Mouse (Mus musculus) neutrophil, adult 83 days (primary cell): Measurements from ENCODE around the gene Sox1. TPM values are rescaled to one million over a fixed set of nuclear protein-coding genes. Genes with fewer than 3 reads are reported as not detected.

Experiments used
- total RNA-seq, 2 experiments: library from RNA; stranded (reverse); gene quantifications; one replicate each; pipeline ENCODE4 v1.2.4; 2023

Gene Sox1
- not detected for total RNA-seq

DNA sequence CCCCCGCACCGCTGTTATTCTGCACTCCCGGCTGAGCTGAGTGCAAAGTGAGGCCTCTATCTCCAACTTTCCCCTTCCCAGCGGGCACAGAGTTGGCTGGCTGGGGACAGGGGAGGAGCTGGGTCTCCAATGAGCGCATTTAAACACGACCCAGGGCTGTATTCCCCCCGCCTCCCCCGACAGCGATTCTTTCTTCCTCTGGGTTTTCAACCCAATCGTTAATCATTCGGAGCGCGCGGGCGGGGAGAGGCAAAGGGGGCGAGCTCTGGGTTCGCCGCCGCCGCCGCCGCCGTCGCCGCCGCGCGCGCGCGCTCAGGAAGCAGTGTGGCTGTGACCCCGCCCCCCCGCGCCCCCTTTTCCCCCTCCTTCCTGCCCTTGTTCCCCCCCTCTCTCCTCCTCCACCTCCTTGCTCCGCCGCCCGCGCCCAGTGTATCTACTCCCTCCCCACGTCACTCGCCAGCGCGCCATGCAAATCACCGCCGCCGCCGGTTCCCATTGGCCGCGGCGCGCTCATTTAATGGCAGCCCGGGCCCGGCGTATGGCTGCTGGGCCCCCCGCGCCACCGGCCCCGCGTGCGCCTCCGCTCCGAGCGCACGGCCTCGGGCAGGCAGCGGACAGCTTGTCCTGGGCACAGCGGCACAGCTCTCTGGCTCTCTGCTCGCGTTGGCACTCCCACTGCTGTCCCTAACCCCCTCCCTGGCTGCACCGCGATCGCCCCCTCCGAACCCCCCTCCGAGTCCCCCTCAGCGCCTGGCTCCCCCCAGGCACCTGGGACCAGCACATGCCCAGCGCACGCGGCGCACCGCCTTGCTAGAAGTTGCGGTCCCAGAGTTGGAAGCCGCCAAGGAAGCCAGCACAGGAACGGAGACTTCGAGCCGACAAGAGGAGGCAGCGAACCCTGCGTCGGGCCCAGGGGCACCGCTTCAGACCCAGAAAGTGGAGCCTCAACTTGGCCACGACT is at the start of gene Sox1:
Sox1 (plus strand) TSS at position 225 of the 961 bp plus-strand sequence.

Other genes with a start within 250 kb of the Sox1 start
- not detected for gene A230072I06Rik, start 116.5 kb upstream of the Sox1 start, total RNA-seq
- not detected for gene Spaca7, start 177.7 kb downstream of the Sox1 start, total RNA-seq